Mouse (Mus musculus): ENCODE results near the gene 4933424G06Rik.
A peak's percentile ranks its signal among the peaks of the same experiment; 100 is the strongest.

- TF ChIP-seq CTCF (IDR thresholded peaks at IDR 0.05) (peak; percentile 88), EP300 (IDR thresholded peaks at IDR 0.05) (no peak)
Measured at GRCm38 (mm10) chr1:36784365-36785134, 74.6 kb downstream of the 4933424G06Rik start.

Data from lung, postnatal 0 days (tissue).